Mouse (Mus musculus): ENCODE measurements around the gene Acot12. TPM values are rescaled to one million over a fixed set of nuclear protein-coding genes. Genes with fewer than 3 reads are reported as not detected.

Acot12 gene
- polyA plus RNA-seq, 1 experiment: not detected

DNA sequence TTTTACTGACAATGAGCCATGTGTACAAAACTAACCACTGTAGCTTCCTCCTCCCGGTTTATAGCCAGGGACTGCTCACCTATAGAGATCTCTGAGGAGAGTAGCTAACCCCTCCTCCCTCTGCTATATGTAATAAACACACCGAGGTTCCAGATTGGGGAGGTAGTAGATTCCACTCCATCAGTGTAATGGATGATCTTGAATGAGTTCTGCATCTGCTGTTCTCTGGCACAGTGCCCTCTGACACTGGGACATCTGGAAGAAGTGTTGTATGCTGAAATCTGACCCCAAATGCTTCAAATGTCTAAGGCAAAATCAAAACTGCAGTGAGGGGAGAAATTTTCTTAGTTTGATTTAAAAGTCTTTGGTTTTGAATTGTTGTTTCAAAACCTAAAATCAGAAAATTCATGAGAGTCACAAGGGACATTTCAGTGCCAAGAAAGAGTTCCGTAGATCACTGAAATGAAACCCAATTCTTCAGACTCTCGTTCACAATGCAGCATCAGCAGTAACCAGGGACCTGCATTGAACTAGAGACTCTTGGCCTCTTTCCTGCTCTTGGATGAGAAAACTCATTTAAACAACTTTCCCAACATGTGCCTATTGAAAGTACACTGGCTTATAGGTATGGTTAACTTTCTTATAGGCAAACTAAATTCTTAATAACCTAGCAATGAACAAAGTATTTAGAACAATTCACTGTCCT, 83.7 kb downstream of the Acot12 start:
- no peaks in the 10 kb centered on the region for H3K4me1 ChIP-seq (ENCODE audit: control insufficient read depth, insufficient read depth, low read length)
- WGBS: 75% methylated on average over 4 of the region's 4 CpGs
- no peak overlapping the region for H3K4me3 ChIP-seq (replicated peaks; ENCODE audit: control insufficient read depth, low read depth, low read length)
- no peak overlapping the region for H3K27ac ChIP-seq (ENCODE audit: control insufficient read depth, insufficient read depth, low read depth, low read length, poor library complexity)
- no peak for TF ChIP-seq CTCF (IDR thresholded peaks at IDR 0.05; ENCODE audit: control insufficient read depth, insufficient read depth, low read length)
- no peak for TF ChIP-seq POLR2A (IDR thresholded peaks at IDR 0.05; ENCODE audit: borderline replicate concordance, control insufficient read depth, low read depth, low read length)

DNA sequence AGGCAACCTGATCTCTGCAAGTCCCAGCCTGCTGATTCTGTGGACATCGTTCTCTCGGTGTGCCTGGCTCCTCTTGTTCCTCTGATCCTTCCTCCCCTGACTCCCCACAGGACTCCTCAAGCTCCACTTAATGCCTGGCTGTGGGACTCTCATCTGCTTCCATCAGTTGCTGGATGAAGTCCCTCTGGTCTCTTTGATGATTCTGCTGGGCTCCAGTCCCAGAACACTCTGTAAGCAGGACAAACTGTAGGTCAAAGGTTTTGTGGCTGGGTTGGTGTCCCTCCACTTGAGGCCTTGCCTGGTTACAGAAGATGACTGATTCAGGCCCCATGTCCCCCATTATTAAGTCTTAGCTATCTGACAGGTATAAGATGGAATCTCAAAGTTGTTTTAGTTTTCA, 84.8 kb downstream of the Acot12 start:
- H3K4me1 ChIP-seq (ENCODE audit: control insufficient read depth, insufficient read depth, low read length): no peaks in the 10 kb centered on the region
- no peak overlapping the region for H3K4me3 ChIP-seq (replicated peaks; ENCODE audit: control insufficient read depth, low read depth, low read length)
- no peak for TF ChIP-seq CTCF (IDR thresholded peaks at IDR 0.05; ENCODE audit: control insufficient read depth, insufficient read depth, low read length)
- no peak for TF ChIP-seq POLR2A (IDR thresholded peaks at IDR 0.05; ENCODE audit: borderline replicate concordance, control insufficient read depth, low read depth, low read length)
- WGBS: 93% methylated on average over 2 of the region's 2 CpGs
- no peak overlapping the region for H3K27ac ChIP-seq (ENCODE audit: control insufficient read depth, insufficient read depth, low read depth, low read length, poor library complexity)

DNA sequence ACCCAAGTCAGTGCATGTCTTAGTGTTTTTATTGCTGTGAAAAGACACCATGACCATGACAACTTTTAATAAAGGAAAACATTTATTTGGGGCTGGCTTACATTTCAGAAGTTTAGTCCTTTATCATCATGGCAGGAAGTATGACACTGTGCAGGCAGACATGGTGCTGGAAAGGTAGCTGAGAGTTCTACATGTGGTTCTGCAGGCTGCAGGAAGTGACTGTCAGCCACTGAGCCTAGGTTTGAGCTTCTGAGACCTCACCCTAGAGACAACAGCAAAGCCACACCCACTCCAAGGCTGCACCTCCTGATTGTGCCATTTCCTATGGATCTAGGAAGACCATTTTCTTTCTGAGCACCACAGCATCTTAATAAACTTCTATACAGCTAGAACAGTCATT, 86.6 kb downstream of the Acot12 start:
- TF ChIP-seq CTCF (IDR thresholded peaks at IDR 0.05; ENCODE audit: control insufficient read depth, insufficient read depth, low read length): no peak
- TF ChIP-seq POLR2A (IDR thresholded peaks at IDR 0.05; ENCODE audit: borderline replicate concordance, control insufficient read depth, low read depth, low read length): no peak

More for the DNA sequence above, 86.6 kb downstream of the Acot12 start:
- Histone ChIP-seq H3K4me3 (replicated peaks; ENCODE audit: control insufficient read depth, low read depth, low read length) (no peak overlapping the region), H3K27ac (ENCODE audit: control insufficient read depth, insufficient read depth, low read depth, low read length, poor library complexity) (no peak overlapping the region), H3K4me1 (ENCODE audit: control insufficient read depth, insufficient read depth, low read length) (no peaks in the 10 kb centered on the region)

Other genes with a start within 250 kb of the Acot12 start
- 9.3 and 11.8 TPM in 2 replicates for gene Zcchc9, start 66.2 kb downstream of the Acot12 start, polyA plus RNA-seq (2011; ENCODE audit: insufficient read depth, insufficient read length, low replicate concordance, missing spikeins)
- 2.4 TPM in 1 of 2 replicates, not detected in the other for gene Ckmt2, start 135.4 kb downstream of the Acot12 start, polyA plus RNA-seq (2011; ENCODE audit: insufficient read depth, insufficient read length, low replicate concordance, missing spikeins)

Data from bone marrow, adult 2 months (tissue).